Mouse (Mus musculus) small intestine, adult 2 months (tissue): ENCODE data around the gene Kcnt1. TPM values are rescaled to one million over a fixed set of nuclear protein-coding genes. Genes with fewer than 3 reads are reported as not detected.

ENCODE experiments used
- H3K27ac ChIP-seq: fragments of 200-500 bp; 2 replicates; pipeline ENCODE4 v1.5.1; 2012; ENCODE audit warnings: low read depth, low read length, control low read depth, inconsistent platforms; ENCODE audit not compliant: insufficient read depth
- H3K27me3 ChIP-seq: fragments of 200-500 bp; 2 replicates; pipeline ENCODE4 v1.6.1; 2012; ENCODE audit warnings: mild to moderate bottlenecking, moderate library complexity, low read length, inconsistent platforms; ENCODE audit not compliant: control insufficient read depth, insufficient read depth
- H3K36me3 ChIP-seq: fragments of 200-500 bp; 2 replicates; pipeline ENCODE4 v1.6.1; 2012; ENCODE audit warnings: mild to moderate bottlenecking, low read length, control low read depth, inconsistent platforms; ENCODE audit not compliant: control insufficient read depth, insufficient read depth
- H3K4me1 ChIP-seq: fragments of 200-500 bp; 2 replicates; pipeline ENCODE4 v1.6.1; 2012; ENCODE audit warnings: low read length, inconsistent platforms, mixed read lengths; ENCODE audit not compliant: control insufficient read depth, insufficient read depth, insufficient read length
- H3K4me3 ChIP-seq: fragments of 200-500 bp; 2 replicates; pipeline ENCODE4 v1.5.1; 2012; ENCODE audit warnings: low read depth, mild to moderate bottlenecking, control low read depth, inconsistent platforms, low read length, moderate library complexity
- CTCF ChIP-seq: fragments of 200-500 bp; IDR thresholded peaks from 2 replicates; pipeline ENCODE4 v1.5.1; 2012; ENCODE audit warnings: low read depth, mild to moderate bottlenecking, control low read depth, inconsistent platforms, low read length, moderate library complexity, mixed read lengths; ENCODE audit not compliant: insufficient replicate concordance, insufficient read length; ENCODE audit errors: extremely low read depth
- POLR2A ChIP-seq: fragments of 200-500 bp; IDR thresholded peaks from 2 replicates; pipeline ENCODE4 v1.6.1; 2012; ENCODE audit warnings: low read depth, mild to moderate bottlenecking, control low read depth, inconsistent platforms, low read length, moderate library complexity
- WGBS: fragments of 180-500 bp; shearing (Covaris S2); methylation state at CpG from one replicate; pipeline ENCODE4 v1.1.7; 2018; 5-methylcytosine and 5-hydroxymethylcytosine counted together
- polyA plus RNA-seq: library from polyadenylated mRNA; depleted of rRNA; stranded (reverse); fragments of >200 nt; gene quantifications from 2 replicates; pipeline ENCODE4 v1.2.3, GENCODE M21; 2012

Gene Kcnt1
- polyA plus RNA-seq, 1 experiment: 2.1 TPM

- H3K4me1 ChIP-seq: no peaks in the 10 kb centered on the region
- WGBS: 81% methylated on average over 9 of the region's 9 CpGs
These were observed 35.4 kb downstream of the Kcnt1 start for GRCm38 (mm10) chr2:25898970-25899369.

GRCm38 (mm10) chr2:25909872-25910271 is 46.3 kb downstream of the Kcnt1 start:
- Histone ChIP-seq H3K36me3 (no peaks in the 10 kb centered on the region), H3K27me3 (no peaks in the 10 kb centered on the region), H3K4me3 (no peak overlapping the region), H3K4me1 (no peaks in the 10 kb centered on the region), H3K27ac (no peak overlapping the region)
- no peak for TF ChIP-seq POLR2A
- WGBS: 67% methylated on average over 12 of the region's 12 CpGs

More at GRCm38 (mm10) chr2:25898970-25899369, 35.4 kb downstream of the Kcnt1 start:
- no peaks in the 10 kb centered on the region for H3K27me3 ChIP-seq
- no peak overlapping the region for H3K27ac ChIP-seq
- H3K4me3 ChIP-seq: no peak overlapping the region
- TF ChIP-seq POLR2A: no peak
- no peaks in the 10 kb centered on the region for H3K36me3 ChIP-seq

- Histone ChIP-seq H3K4me1 (no peaks in the 10 kb centered on the region), H3K4me3 (no peak overlapping the region), H3K27me3 (no peaks in the 10 kb centered on the region), H3K36me3 (no peaks in the 10 kb centered on the region), H3K27ac (no peak overlapping the region)
- WGBS: 37% methylated on average over 2 of the region's 2 CpGs
- no peak for TF ChIP-seq POLR2A
- peak; percentile 17; the same call in 1 of the 2 replicates for TF ChIP-seq CTCF
These were observed 49.7 kb downstream of the Kcnt1 start for GRCm38 (mm10) chr2:25913247-25913646.

- H3K27me3 ChIP-seq: no peaks in the 10 kb centered on the region
- 69% methylated on average over 4 of the region's 4 CpGs for WGBS
- TF ChIP-seq POLR2A (no peak), CTCF (no peak)
- H3K4me1 ChIP-seq: no peaks in the 10 kb centered on the region
- no peak overlapping the region for H3K27ac ChIP-seq
- H3K36me3 ChIP-seq: no peaks in the 10 kb centered on the region
- no peak overlapping the region for H3K4me3 ChIP-seq
These were observed 50.7 kb downstream of the Kcnt1 start for GRCm38 (mm10) chr2:25914201-25914600.

GRCm38 (mm10) chr2:25914821-25915220 is 51.3 kb downstream of the Kcnt1 start:
- Histone ChIP-seq H3K4me1 (peaks cover 2% of the 10 kb centered on the region; the same call in 1 of the 2 replicates), H3K27me3 (no peaks in the 10 kb centered on the region), H3K36me3 (no peaks in the 10 kb centered on the region), H3K4me3 (no peak overlapping the region), H3K27ac (no peak overlapping the region)
- TF ChIP-seq POLR2A (no peak), CTCF (no peak)
- 77% methylated on average over 5 of the region's 5 CpGs for WGBS

- Histone ChIP-seq H3K27ac (no peak overlapping the region), H3K4me3 (no peak overlapping the region), H3K36me3 (no peaks in the 10 kb centered on the region), H3K27me3 (no peaks in the 10 kb centered on the region), H3K4me1 (peaks cover 10% of the 10 kb centered on the region; the same call in 1 of the 2 replicates)
- TF ChIP-seq CTCF (no peak), POLR2A (no peak)
- 87% methylated on average over 2 of the region's 2 CpGs for WGBS
These were observed 54.9 kb downstream of the Kcnt1 start for GRCm38 (mm10) chr2:25918408-25918807.

GRCm38 (mm10) chr2:25919972-25920371 is 56.4 kb downstream of the Kcnt1 start:
- Histone ChIP-seq H3K4me3 (no peak overlapping the region), H3K4me1 (peaks cover 16% of the 10 kb centered on the region; the same call in 1 of the 2 replicates), H3K27me3 (no peaks in the 10 kb centered on the region), H3K36me3 (0 out of 2 replicates have a peak, but pooled peaks cover 2% of the 10 kb centered on the region), H3K27ac (no peak overlapping the region)
- no peak for TF ChIP-seq POLR2A
- no peak for TF ChIP-seq CTCF
- WGBS: 26% methylated on average over 3 of the region's 3 CpGs

- TF ChIP-seq POLR2A: no peak
- TF ChIP-seq CTCF: peak; percentile 14; the same call in 1 of the 2 replicates
- Histone ChIP-seq H3K27ac (no peak overlapping the region), H3K27me3 (no peaks in the 10 kb centered on the region), H3K36me3 (0 out of 2 replicates have a peak, but pooled peaks cover 2% of the 10 kb centered on the region), H3K4me1 (peaks cover 16% of the 10 kb centered on the region; the same call in 1 of the 2 replicates), H3K4me3 (no peak overlapping the region)
- 21% methylated on average over 2 of the region's 2 CpGs for WGBS
These were observed 60.3 kb downstream of the Kcnt1 start for GRCm38 (mm10) chr2:25923799-25924198.
